Mouse (Mus musculus): Measurements from ENCODE around the gene Slc22a1. TPM values are rescaled to one million over a fixed set of nuclear protein-coding genes. Genes with fewer than 3 reads are reported as not detected.

The Slc22a1 gene
- polyA plus RNA-seq (2015; fragmentation: Nextera tagmentation; extraction: Ambion mirVana), result 18.2 and 21.0 TPM in 2 replicates

GRCm38 (mm10) chr17:12675646-12676045, at the start of gene Slc22a1:
Slc22a1 (minus strand) TSS chr17:12675829.
- Histone ChIP-seq H3K27me3 (ENCODE audit: insufficient read depth, low read length) (no peaks in the 10 kb centered on the region), H3K4me3 (ENCODE audit: low read length) (no peak within 1 kb of the TSS), H3K4me2 (replicated peaks; ENCODE audit: low read depth, low read length) (no peak within 1 kb of the TSS; the same call in 1 of the 2 replicates), H3K9me3 (ENCODE audit: low read length) (peaks cover 8% of the 10 kb centered on the region; the same call in 1 of the 2 replicates), H3K9ac (replicated peaks; ENCODE audit: low read length) (no peak within 1 kb of the TSS), H3K27ac (ENCODE audit: low read length) (peak within 1 kb of the TSS; percentile 35), H3K4me1 (ENCODE audit: insufficient read depth, low read length) (no peaks in the 10 kb centered on the region), H3K36me3 (ENCODE audit: insufficient read depth, low read length) (peaks cover 4% of the 10 kb centered on the region; the same call in 1 of the 2 replicates)
- no peak for ATAC-seq (ENCODE audit: low FRiP score, low TSS enrichment)
- 63% methylated on average over 7 of the region's 7 CpGs for WGBS

GRCm38 (mm10) chr17:12724767-12725744, 49.4 kb upstream of the Slc22a1 start:
- WGBS, result 24% methylated on average over 6 of the region's 6 CpGs
- Histone ChIP-seq H3K9me3 (ENCODE audit: low read length) (no peaks in the 10 kb centered on the region), H3K4me1 (ENCODE audit: insufficient read depth, low read length) (peaks cover 39% of the 10 kb centered on the region), H3K36me3 (ENCODE audit: insufficient read depth, low read length) (peaks cover 9% of the 10 kb centered on the region), H3K9ac (replicated peaks; ENCODE audit: low read length) (no peak overlapping the region), H3K4me3 (ENCODE audit: low read length) (no peak overlapping the region), H3K27ac (ENCODE audit: low read length) (peak overlapping the region; percentile 92), H3K27me3 (ENCODE audit: insufficient read depth, low read length) (no peaks in the 10 kb centered on the region), H3K4me2 (replicated peaks; ENCODE audit: low read depth, low read length) (no peak overlapping the region)
- ATAC-seq (ENCODE audit: low FRiP score, low TSS enrichment), result peak; percentile 74

- Histone ChIP-seq H3K9ac (replicated peaks; ENCODE audit: low read length) (no peak overlapping the region), H3K4me2 (replicated peaks; ENCODE audit: low read depth, low read length) (no peak overlapping the region), H3K27ac (ENCODE audit: low read length) (peak overlapping the region; percentile 92), H3K27me3 (ENCODE audit: insufficient read depth, low read length) (no peaks in the 10 kb centered on the region), H3K9me3 (ENCODE audit: low read length) (no peaks in the 10 kb centered on the region), H3K4me1 (ENCODE audit: insufficient read depth, low read length) (peaks cover 39% of the 10 kb centered on the region), H3K4me3 (ENCODE audit: low read length) (no peak overlapping the region), H3K36me3 (ENCODE audit: insufficient read depth, low read length) (peaks cover 13% of the 10 kb centered on the region)
- ATAC-seq (ENCODE audit: low FRiP score, low TSS enrichment), result 0 out of 2 replicates have a peak, but pooled peaks have one; percentile 3
- WGBS, result 72% methylated on average over 5 of the region's 5 CpGs
These were observed 48.5 kb upstream of the Slc22a1 start for GRCm38 (mm10) chr17:12723986-12724766.

GRCm38 (mm10) chr17:12722622-12723021, 47.0 kb upstream of the Slc22a1 start:
- Histone ChIP-seq H3K27ac (ENCODE audit: low read length) (peak overlapping the region; percentile 51; the same call in 1 of the 2 replicates), H3K4me3 (ENCODE audit: low read length) (no peak overlapping the region), H3K4me1 (ENCODE audit: insufficient read depth, low read length) (peaks cover 39% of the 10 kb centered on the region), H3K27me3 (ENCODE audit: insufficient read depth, low read length) (no peaks in the 10 kb centered on the region), H3K36me3 (ENCODE audit: insufficient read depth, low read length) (peaks cover 22% of the 10 kb centered on the region), H3K9ac (replicated peaks; ENCODE audit: low read length) (no peak overlapping the region), H3K9me3 (ENCODE audit: low read length) (no peaks in the 10 kb centered on the region), H3K4me2 (replicated peaks; ENCODE audit: low read depth, low read length) (no peak overlapping the region)
- WGBS, result 25% methylated on average over 8 of the region's 8 CpGs
- ATAC-seq (ENCODE audit: low FRiP score, low TSS enrichment), result peak; percentile 60

- Histone ChIP-seq H3K4me3 (ENCODE audit: low read length) (no peak overlapping the region), H3K9ac (replicated peaks; ENCODE audit: low read length) (no peak overlapping the region), H3K27ac (ENCODE audit: low read length) (peak overlapping the region; percentile 70), H3K36me3 (ENCODE audit: insufficient read depth, low read length) (peaks cover 32% of the 10 kb centered on the region), H3K27me3 (ENCODE audit: insufficient read depth, low read length) (no peaks in the 10 kb centered on the region), H3K4me1 (ENCODE audit: insufficient read depth, low read length) (peaks cover 33% of the 10 kb centered on the region), H3K4me2 (replicated peaks; ENCODE audit: low read depth, low read length) (no peak overlapping the region), H3K9me3 (ENCODE audit: low read length) (no peaks in the 10 kb centered on the region)
- 57% methylated on average over 5 of the region's 5 CpGs for WGBS
- ATAC-seq (ENCODE audit: low FRiP score, low TSS enrichment), result no peak
These were observed 45.7 kb upstream of the Slc22a1 start for GRCm38 (mm10) chr17:12721118-12721886.

GRCm38 (mm10) chr17:12718251-12718650, 42.6 kb upstream of the Slc22a1 start:
- peaks cover 54% of the 10 kb centered on the region for H3K36me3 ChIP-seq (ENCODE audit: insufficient read depth, low read length)
- H3K27ac ChIP-seq (ENCODE audit: low read length), result peak overlapping the region; percentile 12; the same call in 1 of the 2 replicates
- WGBS, result 55% methylated on average over 7 of the region's 7 CpGs

GRCm38 (mm10) chr17:12717445-12717844, 41.8 kb upstream of the Slc22a1 start:
- H3K4me3 ChIP-seq (ENCODE audit: low read length), result no peak overlapping the region
- H3K27me3 ChIP-seq (ENCODE audit: insufficient read depth, low read length), result no peaks in the 10 kb centered on the region
- H3K4me1 ChIP-seq (ENCODE audit: insufficient read depth, low read length), result no peaks in the 10 kb centered on the region; the same call in 1 of the 2 replicates
- 55% methylated on average over 4 of the region's 4 CpGs for WGBS
- no peak overlapping the region for H3K4me2 ChIP-seq (replicated peaks; ENCODE audit: low read depth, low read length)
- no peak overlapping the region for H3K9ac ChIP-seq (replicated peaks; ENCODE audit: low read length)
- ATAC-seq (ENCODE audit: low FRiP score, low TSS enrichment), result no peak
- no peaks in the 10 kb centered on the region for H3K9me3 ChIP-seq (ENCODE audit: low read length)
- peaks cover 54% of the 10 kb centered on the region for H3K36me3 ChIP-seq (ENCODE audit: insufficient read depth, low read length)
- no peak overlapping the region for H3K27ac ChIP-seq (ENCODE audit: low read length)

More at GRCm38 (mm10) chr17:12718251-12718650, 42.6 kb upstream of the Slc22a1 start:
- Histone ChIP-seq H3K4me3 (ENCODE audit: low read length) (no peak overlapping the region), H3K9ac (replicated peaks; ENCODE audit: low read length) (no peak overlapping the region), H3K4me2 (replicated peaks; ENCODE audit: low read depth, low read length) (no peak overlapping the region), H3K9me3 (ENCODE audit: low read length) (no peaks in the 10 kb centered on the region), H3K27me3 (ENCODE audit: insufficient read depth, low read length) (no peaks in the 10 kb centered on the region), H3K4me1 (ENCODE audit: insufficient read depth, low read length) (peaks cover 6% of the 10 kb centered on the region)
- ATAC-seq (ENCODE audit: low FRiP score, low TSS enrichment), result no peak

GRCm38 (mm10) chr17:12715032-12715431, 39.4 kb upstream of the Slc22a1 start:
- Histone ChIP-seq H3K27me3 (ENCODE audit: insufficient read depth, low read length) (no peaks in the 10 kb centered on the region), H3K9me3 (ENCODE audit: low read length) (no peaks in the 10 kb centered on the region), H3K4me3 (ENCODE audit: low read length) (no peak overlapping the region), H3K36me3 (ENCODE audit: insufficient read depth, low read length) (peaks cover 59% of the 10 kb centered on the region), H3K9ac (replicated peaks; ENCODE audit: low read length) (no peak overlapping the region), H3K4me2 (replicated peaks; ENCODE audit: low read depth, low read length) (no peak overlapping the region), H3K27ac (ENCODE audit: low read length) (no peak overlapping the region), H3K4me1 (ENCODE audit: insufficient read depth, low read length) (no peaks in the 10 kb centered on the region)
- 77% methylated on average over 1 of the region's 1 CpGs for WGBS
- no peak for ATAC-seq (ENCODE audit: low FRiP score, low TSS enrichment)

GRCm38 (mm10) chr17:12714080-12714561, 38.5 kb upstream of the Slc22a1 start:
- H3K4me1 ChIP-seq (ENCODE audit: insufficient read depth, low read length), result no peaks in the 10 kb centered on the region
- H3K4me2 ChIP-seq (replicated peaks; ENCODE audit: low read depth, low read length), result no peak overlapping the region
- no peaks in the 10 kb centered on the region for H3K27me3 ChIP-seq (ENCODE audit: insufficient read depth, low read length)
- no peak overlapping the region for H3K4me3 ChIP-seq (ENCODE audit: low read length)
- H3K9me3 ChIP-seq (ENCODE audit: low read length), result no peaks in the 10 kb centered on the region
- peaks cover 55% of the 10 kb centered on the region for H3K36me3 ChIP-seq (ENCODE audit: insufficient read depth, low read length)
- WGBS, result 77% methylated on average over 5 of the region's 5 CpGs
- no peak overlapping the region for H3K9ac ChIP-seq (replicated peaks; ENCODE audit: low read length)
- H3K27ac ChIP-seq (ENCODE audit: low read length), result no peak overlapping the region
- 0 out of 2 replicates have a peak, but pooled peaks have one; percentile 32 for ATAC-seq (ENCODE audit: low FRiP score, low TSS enrichment)

All from kidney, embryonic 16.5 days (tissue).